Mouse (Mus musculus) forebrain, embryonic 14.5 days (tissue): ENCODE measurements at regions not wholly inside any gene's neighbourhood (a gene's known extent, or its start where the extent isn't known, plus 50 kb on each side); places are given as distances from the start of the nearest gene placed in this dataset.
A peak's percentile ranks its signal among the peaks of the same experiment; 100 is the strongest.

ENCODE experiments used
- ATAC-seq: fragments of 200-750 bp; cut with Nextera tagmentation; 2 replicates; pipeline ENCODE4 v1.8.0; 2017; ENCODE audit warnings: mild to moderate bottlenecking, moderate library complexity
- DNase-seq: peaks from one replicate; pipeline ENCODE4 v3.0.0-alpha.2; 2015; ENCODE audit warnings: low spot score
- H3K27ac ChIP-seq: fragments of 300-500 bp; sonication (generic); 2 replicates; pipeline ENCODE4 v1.5.1; 2014; ENCODE audit warnings: low read depth, mild to moderate bottlenecking, control low read depth, low read length, moderate library complexity
- H3K27me3 ChIP-seq: fragments of 300-500 bp; sonication (generic); replicated peaks from 2 replicates; pipeline ENCODE4 v1.6.1; 2014; ENCODE audit warnings: low read length, control low read depth, mixed read lengths; ENCODE audit not compliant: control insufficient read depth, insufficient read depth
- H3K36me3 ChIP-seq: fragments of 300-500 bp; sonication (generic); 2 replicates; pipeline ENCODE4 v1.6.1; 2014; ENCODE audit warnings: low read length, control low read depth; ENCODE audit not compliant: control insufficient read depth, insufficient read depth
- H3K4me1 ChIP-seq: fragments of 300-500 bp; sonication (generic); 2 replicates; pipeline ENCODE4 v1.6.1; 2014; ENCODE audit warnings: antibody characterized with exemption, low read length, control low read depth; ENCODE audit not compliant: control insufficient read depth, insufficient read depth
- H3K4me2 ChIP-seq: fragments of 300-500 bp; sonication (generic); 2 replicates; pipeline ENCODE4 v1.6.1; 2014; ENCODE audit warnings: mild to moderate bottlenecking, control low read depth, low read length
- H3K4me3 ChIP-seq: fragments of 300-500 bp; sonication (generic); 2 replicates; pipeline ENCODE4 v1.5.1; 2014; ENCODE audit warnings: low read depth, low read length, control low read depth
- H3K9ac ChIP-seq: fragments of 300-500 bp; sonication (generic); 2 replicates; pipeline ENCODE4 v1.6.1; 2014; ENCODE audit warnings: mild to moderate bottlenecking, low read length, control low read depth, moderate library complexity
- H3K9me3 ChIP-seq: fragments of 300-500 bp; sonication (generic); replicated peaks from 2 replicates; pipeline ENCODE4 v1.6.1; 2016; ENCODE audit warnings: low read length, control low read depth, mixed read lengths; ENCODE audit not compliant: control insufficient read depth
- WGBS: fragments of 180-500 bp; shearing (Covaris S2); extraction: QIAGEN DNeasy Blood & Tissue Kit; methylation state at CpG from one replicate; pipeline ENCODE4 v1.1.7; 2014; 5-methylcytosine and 5-hydroxymethylcytosine counted together

DNA sequence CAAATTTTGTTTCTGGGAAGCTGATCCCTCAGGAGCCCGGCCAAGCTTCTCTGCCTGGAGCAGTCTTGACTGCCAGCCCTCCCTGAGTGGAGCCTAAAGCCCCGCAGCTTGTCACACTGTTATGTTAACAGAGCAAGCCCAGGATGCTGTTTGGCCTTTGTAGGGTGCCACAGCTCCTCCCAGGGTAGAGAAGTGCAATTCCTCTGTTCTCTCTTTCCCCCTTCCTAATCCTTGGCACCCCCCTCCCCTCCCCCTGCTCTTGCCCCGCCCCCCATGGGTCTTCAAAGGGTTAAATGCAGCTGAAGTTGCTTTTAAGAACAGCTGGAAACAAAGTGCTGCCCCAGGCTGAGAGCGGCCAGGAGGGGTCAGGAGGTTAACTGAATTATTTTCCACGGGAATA, 234.1 kb upstream of the Rgma start:
- Histone ChIP-seq H3K4me1 (peaks cover 35% of the 10 kb centered on the region), H3K27ac (no peak overlapping the region), H3K4me3 (no peak overlapping the region), H3K9ac (no peak overlapping the region), H3K4me2 (no peak overlapping the region), H3K27me3 (no peaks in the 10 kb centered on the region), H3K9me3 (no peaks in the 10 kb centered on the region), H3K36me3 (no peaks in the 10 kb centered on the region)
- peak; percentile 59 for DNase-seq
- 5% methylated on average over 5 of the region's 5 CpGs for WGBS
- ATAC-seq: 0 out of 2 replicates have a peak, but pooled peaks have one; percentile 27

DNA sequence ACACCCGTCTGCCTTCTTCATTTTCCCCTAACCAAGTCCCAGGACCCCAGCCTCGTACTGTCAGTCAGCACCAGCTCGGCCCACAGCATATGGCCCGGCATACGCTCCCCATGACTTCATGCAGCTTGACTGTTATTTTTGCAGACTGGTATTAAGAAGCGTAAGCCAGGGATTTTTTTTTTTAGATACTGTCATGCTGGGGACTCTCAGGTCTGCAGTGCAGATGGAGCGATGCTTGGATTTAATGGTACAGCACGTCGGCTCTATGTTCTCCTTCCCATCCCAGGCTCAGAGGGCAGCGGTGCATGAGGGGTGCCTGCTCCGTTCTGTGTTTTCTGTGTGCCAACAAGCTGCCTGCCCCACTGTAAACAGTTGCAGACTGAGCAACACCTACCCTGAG, 231.4 kb upstream of the Rgma start:
- Histone ChIP-seq H3K27me3 (no peaks in the 10 kb centered on the region), H3K27ac (no peak overlapping the region; the same call in 1 of the 2 replicates), H3K36me3 (no peaks in the 10 kb centered on the region), H3K9ac (no peak overlapping the region), H3K9me3 (no peaks in the 10 kb centered on the region), H3K4me2 (no peak overlapping the region), H3K4me3 (no peak overlapping the region), H3K4me1 (peaks cover 32% of the 10 kb centered on the region)
- WGBS: 54% methylated on average over 11 of the region's 11 CpGs
- peak; percentile 71 for DNase-seq
- ATAC-seq: peak; percentile 66

DNA sequence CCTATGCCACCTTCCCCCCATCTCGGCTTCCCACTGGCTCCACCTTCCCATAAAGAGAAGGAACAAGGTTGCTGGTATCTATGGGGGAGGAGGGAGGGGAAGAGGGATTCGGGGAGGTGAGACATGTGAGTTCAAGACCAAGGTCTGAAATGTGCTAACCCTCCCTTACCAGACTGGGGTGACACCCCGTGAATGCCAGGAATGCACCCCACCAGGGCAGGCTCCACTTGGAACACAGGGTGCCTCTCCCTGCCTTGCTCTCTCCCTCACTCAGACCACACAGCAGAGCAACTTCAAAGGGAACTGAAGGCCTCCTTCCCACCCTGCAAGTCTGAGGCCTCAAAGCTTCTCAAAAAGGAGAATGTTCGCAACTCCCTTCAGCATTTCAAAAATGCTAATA, 230.5 kb upstream of the Rgma start:
- H3K4me3 ChIP-seq: no peak overlapping the region
- ATAC-seq (no peak), DNase-seq (no peak)
- no peak overlapping the region for H3K27ac ChIP-seq
- 48% methylated on average over 4 of the region's 4 CpGs for WGBS
- no peaks in the 10 kb centered on the region for H3K36me3 ChIP-seq
- H3K9me3 ChIP-seq: no peaks in the 10 kb centered on the region
- H3K9ac ChIP-seq: no peak overlapping the region
- H3K4me1 ChIP-seq: peaks cover 24% of the 10 kb centered on the region
- H3K4me2 ChIP-seq: no peak overlapping the region
- no peaks in the 10 kb centered on the region for H3K27me3 ChIP-seq

DNA sequence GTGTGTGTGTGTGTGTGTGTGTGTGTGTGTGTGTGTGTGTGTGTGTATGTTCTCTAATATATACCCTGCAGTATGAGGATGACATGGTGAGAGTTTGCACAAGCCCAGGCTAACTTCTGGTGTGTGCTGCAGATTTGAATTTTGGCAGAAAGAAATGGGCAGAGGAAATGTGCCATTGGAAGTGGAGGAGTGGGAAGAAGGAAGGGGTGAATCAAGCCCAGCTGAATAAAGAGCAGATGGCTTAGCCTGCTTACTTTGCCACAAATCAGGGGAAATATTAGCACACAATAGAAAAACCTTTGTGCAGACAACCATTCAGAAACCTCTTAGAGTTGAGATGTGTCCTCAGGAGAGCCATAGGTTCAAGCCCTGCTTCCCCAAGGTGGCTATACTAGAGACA, 228.1 kb upstream of the Rgma start:
- ATAC-seq: no peak
- no peak overlapping the region for H3K27ac ChIP-seq
- no peaks in the 10 kb centered on the region for H3K9me3 ChIP-seq
- no peak overlapping the region for H3K4me2 ChIP-seq
- H3K4me3 ChIP-seq: no peak overlapping the region
- no peaks in the 10 kb centered on the region for H3K36me3 ChIP-seq
- peaks cover 17% of the 10 kb centered on the region for H3K4me1 ChIP-seq
- H3K9ac ChIP-seq: no peak overlapping the region
- H3K27me3 ChIP-seq: no peaks in the 10 kb centered on the region
- no peak for DNase-seq

DNA sequence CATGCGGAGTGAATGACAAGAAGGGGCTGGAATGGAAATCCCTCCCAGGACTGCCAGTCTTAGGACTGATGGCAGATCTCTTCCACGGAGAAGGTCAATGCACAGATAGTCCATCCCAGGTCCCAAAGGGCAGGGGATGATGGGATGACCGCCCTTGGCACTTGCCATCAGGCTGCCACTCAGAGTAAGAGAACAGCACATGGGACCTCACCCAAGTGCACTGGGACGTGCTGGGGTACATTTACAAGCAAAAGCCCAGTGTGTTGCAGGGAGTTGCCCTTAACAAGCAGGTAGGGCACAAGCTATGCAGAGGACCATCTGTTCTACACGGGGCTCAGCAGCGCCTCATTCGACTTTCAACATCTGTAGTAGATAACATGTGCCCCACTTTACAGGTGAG, 224.9 kb upstream of the Rgma start:
- Histone ChIP-seq H3K27me3 (no peaks in the 10 kb centered on the region), H3K27ac (0 out of 2 replicates have a peak overlapping the region, but pooled peaks have one; percentile 21), H3K4me1 (peaks cover 13% of the 10 kb centered on the region), H3K9ac (no peak overlapping the region), H3K4me2 (no peak overlapping the region), H3K36me3 (no peaks in the 10 kb centered on the region), H3K9me3 (no peaks in the 10 kb centered on the region), H3K4me3 (no peak overlapping the region)
- 54% methylated on average over 7 of the region's 7 CpGs for WGBS
- ATAC-seq (no peak), DNase-seq (no peak)

DNA sequence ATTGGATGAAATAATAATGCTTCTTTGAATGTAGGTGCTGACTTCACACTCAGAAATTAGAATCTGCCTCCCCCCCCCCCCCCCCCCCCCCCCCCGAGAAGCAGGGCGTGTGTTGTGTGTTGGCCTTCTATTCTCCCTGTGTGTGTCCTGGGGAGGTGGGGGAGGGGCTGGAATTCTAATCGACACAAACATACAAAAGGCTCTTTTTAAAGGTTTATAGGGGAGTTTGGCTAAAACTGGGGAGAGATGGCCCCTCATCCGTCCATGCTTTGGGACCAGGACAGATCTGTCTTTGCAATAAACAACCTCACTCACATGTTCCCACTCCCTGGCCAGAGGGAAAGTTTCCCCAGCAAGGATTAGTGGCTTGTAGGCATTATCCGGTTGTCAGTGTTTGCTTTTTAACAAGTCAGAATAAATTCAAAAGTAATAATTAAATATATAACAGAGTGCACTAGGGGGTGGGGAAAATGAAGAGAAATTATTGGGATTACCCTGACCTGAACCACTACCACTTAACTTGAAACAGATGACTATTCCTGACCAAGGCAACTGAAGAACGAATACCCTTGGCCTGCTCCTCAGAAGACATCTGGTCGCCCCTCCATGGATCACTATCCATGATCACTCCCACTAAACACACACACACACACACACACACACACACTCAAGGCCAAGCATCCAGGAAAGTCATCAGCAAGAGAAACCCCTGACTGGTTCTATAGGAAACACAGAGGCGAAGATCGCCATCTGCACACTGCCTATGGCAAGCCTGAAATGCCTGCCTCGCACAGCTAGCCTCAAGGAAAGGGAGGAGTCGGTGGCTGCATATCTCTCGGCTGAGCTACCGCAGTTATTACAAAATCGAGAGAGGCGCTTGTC, 223.5 kb upstream of the Rgma start:
- H3K9me3 ChIP-seq: no peaks in the 10 kb centered on the region
- H3K4me2 ChIP-seq: no peak overlapping the region
- H3K27ac ChIP-seq: peak overlapping the region; percentile 33; the same call in 1 of the 2 replicates
- no peak overlapping the region for H3K4me3 ChIP-seq
- peaks cover 13% of the 10 kb centered on the region for H3K4me1 ChIP-seq
- ATAC-seq: peak; percentile 49; the same call in 1 of the 2 replicates
- no peak overlapping the region for H3K9ac ChIP-seq
- H3K36me3 ChIP-seq: no peaks in the 10 kb centered on the region
- no peaks in the 10 kb centered on the region for H3K27me3 ChIP-seq
- WGBS: 11% methylated on average over 14 of the region's 15 CpGs
- DNase-seq: peak; percentile 50

DNA sequence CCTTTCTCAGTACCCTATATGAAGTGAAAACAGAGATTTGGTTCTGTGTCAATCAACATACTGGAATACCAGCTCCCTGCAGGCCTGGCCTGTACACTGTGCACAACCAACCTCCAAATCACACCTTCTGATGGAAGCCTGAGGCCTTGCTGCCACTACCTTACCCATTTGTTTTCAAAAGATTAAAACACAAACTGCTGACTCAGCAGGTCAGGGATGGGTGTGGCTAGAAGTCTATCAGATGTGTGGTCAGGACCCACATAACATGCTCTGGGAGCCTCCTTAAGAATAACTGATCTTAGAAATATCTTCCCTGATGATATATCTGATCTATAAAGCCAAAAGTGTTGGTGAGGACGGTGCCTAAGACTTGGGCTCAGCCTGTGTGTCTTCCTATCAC, 221.6 kb upstream of the Rgma start:
- Histone ChIP-seq H3K36me3 (no peaks in the 10 kb centered on the region), H3K27me3 (no peaks in the 10 kb centered on the region), H3K4me2 (no peak overlapping the region), H3K27ac (no peak overlapping the region), H3K4me1 (peaks cover 13% of the 10 kb centered on the region), H3K9me3 (no peaks in the 10 kb centered on the region), H3K4me3 (no peak overlapping the region), H3K9ac (no peak overlapping the region)
- ATAC-seq (no peak), DNase-seq (no peak)
- WGBS: 90% methylated on average over 1 of the region's 1 CpGs

DNA sequence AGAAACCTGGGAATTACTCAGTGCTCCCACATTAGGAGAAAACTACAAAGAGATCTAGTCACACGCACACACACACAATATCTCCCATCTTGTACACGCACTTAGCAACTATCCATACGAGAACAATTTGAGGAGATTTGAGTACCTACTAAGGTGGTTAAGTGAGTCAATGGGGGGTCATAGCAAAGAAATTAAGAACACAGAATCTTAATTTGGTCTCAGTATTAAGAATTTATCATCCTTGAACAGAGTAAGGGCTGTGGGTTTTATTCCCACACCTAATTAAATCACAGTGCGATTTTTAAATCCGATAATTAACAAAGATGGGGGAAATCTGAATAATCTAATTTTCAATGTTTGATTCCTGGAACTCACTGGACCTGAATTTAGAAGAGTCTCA, 216.5 kb upstream of the Rgma start:
- no peaks in the 10 kb centered on the region for H3K9me3 ChIP-seq
- WGBS: 75% methylated on average over 5 of the region's 5 CpGs
- no peak overlapping the region for H3K27ac ChIP-seq
- no peak overlapping the region for H3K4me2 ChIP-seq
- no peak for ATAC-seq
- DNase-seq: no peak
- no peak overlapping the region for H3K4me3 ChIP-seq
- H3K36me3 ChIP-seq: no peaks in the 10 kb centered on the region
- 0 out of 2 replicates have a peak, but pooled peaks cover 3% of the 10 kb centered on the region for H3K4me1 ChIP-seq
- H3K9ac ChIP-seq: no peak overlapping the region
- no peaks in the 10 kb centered on the region for H3K27me3 ChIP-seq

DNA sequence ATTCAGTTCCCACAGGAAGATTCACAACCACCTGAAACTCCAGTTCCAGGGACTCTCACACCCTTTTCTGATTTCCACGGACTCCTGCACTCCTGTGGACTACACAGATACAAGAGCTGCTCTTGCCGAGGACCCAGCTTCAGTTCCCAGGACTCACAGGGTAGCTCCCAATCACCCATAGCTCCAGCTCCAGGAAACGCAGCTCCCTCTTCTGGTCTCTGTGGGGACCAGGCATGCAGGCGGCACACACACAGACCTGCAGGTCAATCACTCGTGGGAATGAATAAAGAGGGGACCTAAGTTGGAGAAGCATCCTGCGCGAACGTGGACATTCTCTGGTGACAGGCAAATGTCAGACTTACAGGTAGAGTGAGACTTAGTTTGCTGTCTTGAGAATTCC, 214.3 kb upstream of the Rgma start:
- H3K27ac ChIP-seq: no peak overlapping the region
- H3K9me3 ChIP-seq: no peaks in the 10 kb centered on the region
- no peak overlapping the region for H3K9ac ChIP-seq
- H3K36me3 ChIP-seq: no peaks in the 10 kb centered on the region
- no peak overlapping the region for H3K4me3 ChIP-seq
- H3K4me2 ChIP-seq: no peak overlapping the region
- DNase-seq: no peak
- H3K4me1 ChIP-seq: 0 out of 2 replicates have a peak, but pooled peaks cover 3% of the 10 kb centered on the region
- 84% methylated on average over 8 of the region's 8 CpGs for WGBS
- no peak for ATAC-seq
- no peaks in the 10 kb centered on the region for H3K27me3 ChIP-seq
